Mouse (Mus musculus): ENCODE measurements around the gene Brd3os. TPM values are rescaled to one million over a fixed set of nuclear protein-coding genes. Genes with fewer than 3 reads are reported as not detected.

The Brd3os gene
- polyA plus RNA-seq, 1 experiment from 2014 or later = 14.4 TPM

DNA sequence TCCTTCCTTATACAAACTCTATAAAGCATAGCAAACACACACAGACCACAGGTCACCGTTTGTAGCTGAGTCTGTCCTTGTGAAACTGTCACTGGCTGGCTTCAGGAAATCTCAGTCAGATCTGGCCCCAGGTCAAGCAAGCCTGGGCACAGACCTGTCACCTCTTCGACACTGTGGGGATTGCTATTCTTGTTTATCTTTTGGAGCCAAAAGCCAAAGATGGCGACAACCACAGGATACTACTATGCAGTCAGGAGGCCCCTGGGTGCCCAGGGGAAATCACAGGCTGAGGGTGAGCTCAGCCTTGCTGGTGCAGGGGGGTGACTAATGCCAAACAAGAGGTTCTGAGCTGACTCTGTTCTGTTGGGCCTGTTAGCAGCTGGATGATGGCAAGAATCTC lies 25.7 kb upstream of the Brd3os start:
- no peak for DNase-seq (ENCODE audit: low spot score)
- Histone ChIP-seq H3K4me2 (ENCODE audit: low read depth, low read length, severe bottlenecking) (no peak overlapping the region), H3K9ac (ENCODE audit: low read length) (no peak overlapping the region), H3K9me3 (ENCODE audit: control insufficient read depth, low read length) (no peaks in the 10 kb centered on the region), H3K4me1 (replicated peaks; ENCODE audit: control insufficient read depth, insufficient read depth, low read length) (peaks cover 44% of the 10 kb centered on the region), H3K27me3 (ENCODE audit: control insufficient read depth, insufficient read depth, low read length) (no peaks in the 10 kb centered on the region), H3K4me3 (ENCODE audit: low read depth, low read length) (no peak overlapping the region), H3K27ac (ENCODE audit: low read depth, low read length) (no peak overlapping the region), H3K36me3 (ENCODE audit: control insufficient read depth, insufficient read depth, low read length) (no peaks in the 10 kb centered on the region)
- ATAC-seq (replicated peaks; ENCODE audit: low FRiP score) = no peak
- WGBS = 65% methylated on average over 3 of the region's 3 CpGs

DNA sequence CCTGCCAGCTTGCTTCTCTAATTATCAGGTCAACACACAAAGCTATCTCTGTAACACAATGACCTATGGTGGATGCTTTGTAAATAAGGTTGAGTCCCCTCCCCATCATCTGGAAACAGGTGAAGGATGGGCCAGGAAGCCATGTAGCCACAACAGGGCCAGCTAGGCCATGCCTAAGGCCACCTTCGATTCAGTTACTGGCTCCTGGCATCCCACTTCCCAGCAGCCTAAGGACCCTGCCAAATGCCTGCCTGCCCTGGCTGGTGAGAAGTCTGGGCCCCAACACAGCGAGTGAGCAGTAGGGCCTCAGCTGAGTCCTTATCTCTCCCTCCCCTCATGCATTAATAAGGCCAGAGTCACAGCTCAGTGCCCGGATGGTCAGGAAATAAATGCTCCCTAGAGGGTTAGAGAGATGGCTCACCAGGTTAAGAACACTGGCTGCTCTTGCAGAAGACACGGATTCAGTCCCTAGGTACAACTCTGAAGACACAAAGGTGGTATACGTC lies 24.4 kb upstream of the Brd3os start:
- no peak overlapping the region; the same call in 1 of the 2 replicates for H3K9ac ChIP-seq (ENCODE audit: low read length)
- WGBS = 78% methylated on average over 5 of the region's 5 CpGs
- H3K36me3 ChIP-seq (ENCODE audit: control insufficient read depth, insufficient read depth, low read length) = no peaks in the 10 kb centered on the region
- no peak overlapping the region for H3K27ac ChIP-seq (ENCODE audit: low read depth, low read length)
- peaks cover 36% of the 10 kb centered on the region for H3K4me1 ChIP-seq (replicated peaks; ENCODE audit: control insufficient read depth, insufficient read depth, low read length)
- no peaks in the 10 kb centered on the region for H3K27me3 ChIP-seq (ENCODE audit: control insufficient read depth, insufficient read depth, low read length)
- ATAC-seq (replicated peaks; ENCODE audit: low FRiP score) (no peak), DNase-seq (ENCODE audit: low spot score) (no peak)
- H3K4me2 ChIP-seq (ENCODE audit: low read depth, low read length, severe bottlenecking) = no peak overlapping the region
- no peak overlapping the region for H3K4me3 ChIP-seq (ENCODE audit: low read depth, low read length)
- no peaks in the 10 kb centered on the region for H3K9me3 ChIP-seq (ENCODE audit: control insufficient read depth, low read length)

DNA sequence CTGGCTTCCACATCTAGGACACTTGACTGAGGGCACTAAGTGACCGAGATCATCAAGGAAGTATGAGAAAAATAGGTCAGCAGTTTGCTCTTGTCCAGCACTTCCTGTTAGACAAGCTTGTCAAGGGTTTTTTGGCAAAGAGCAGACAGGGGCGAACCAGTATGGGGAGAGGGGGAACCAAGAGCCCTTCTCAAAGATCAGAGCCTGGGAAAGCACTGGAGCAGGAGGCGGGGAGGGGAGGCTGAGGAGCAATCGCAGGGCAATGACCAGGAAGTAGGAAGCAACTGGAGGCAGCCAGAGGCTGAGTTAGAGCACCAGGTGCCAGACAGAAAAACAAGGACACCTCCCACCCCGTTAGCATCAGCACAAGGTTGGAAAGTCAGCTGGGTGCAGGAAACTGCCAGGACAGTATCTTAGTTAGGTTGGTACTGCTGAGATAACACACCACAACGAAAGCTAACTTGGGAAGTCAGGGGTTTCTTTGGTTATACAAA lies 23.5 kb upstream of the Brd3os start:
- WGBS = 67% methylated on average over 6 of the region's 6 CpGs
- no peak for ATAC-seq (replicated peaks; ENCODE audit: low FRiP score)
- no peak for DNase-seq (ENCODE audit: low spot score)
- H3K36me3 ChIP-seq (ENCODE audit: control insufficient read depth, insufficient read depth, low read length) = no peaks in the 10 kb centered on the region
- H3K27ac ChIP-seq (ENCODE audit: low read depth, low read length) = no peak overlapping the region
- no peaks in the 10 kb centered on the region for H3K9me3 ChIP-seq (ENCODE audit: control insufficient read depth, low read length)
- no peak overlapping the region for H3K4me2 ChIP-seq (ENCODE audit: low read depth, low read length, severe bottlenecking)
- no peak overlapping the region for H3K9ac ChIP-seq (ENCODE audit: low read length)
- H3K4me3 ChIP-seq (ENCODE audit: low read depth, low read length) = no peak overlapping the region
- H3K27me3 ChIP-seq (ENCODE audit: control insufficient read depth, insufficient read depth, low read length) = no peaks in the 10 kb centered on the region
- peaks cover 34% of the 10 kb centered on the region for H3K4me1 ChIP-seq (replicated peaks; ENCODE audit: control insufficient read depth, insufficient read depth, low read length)

DNA sequence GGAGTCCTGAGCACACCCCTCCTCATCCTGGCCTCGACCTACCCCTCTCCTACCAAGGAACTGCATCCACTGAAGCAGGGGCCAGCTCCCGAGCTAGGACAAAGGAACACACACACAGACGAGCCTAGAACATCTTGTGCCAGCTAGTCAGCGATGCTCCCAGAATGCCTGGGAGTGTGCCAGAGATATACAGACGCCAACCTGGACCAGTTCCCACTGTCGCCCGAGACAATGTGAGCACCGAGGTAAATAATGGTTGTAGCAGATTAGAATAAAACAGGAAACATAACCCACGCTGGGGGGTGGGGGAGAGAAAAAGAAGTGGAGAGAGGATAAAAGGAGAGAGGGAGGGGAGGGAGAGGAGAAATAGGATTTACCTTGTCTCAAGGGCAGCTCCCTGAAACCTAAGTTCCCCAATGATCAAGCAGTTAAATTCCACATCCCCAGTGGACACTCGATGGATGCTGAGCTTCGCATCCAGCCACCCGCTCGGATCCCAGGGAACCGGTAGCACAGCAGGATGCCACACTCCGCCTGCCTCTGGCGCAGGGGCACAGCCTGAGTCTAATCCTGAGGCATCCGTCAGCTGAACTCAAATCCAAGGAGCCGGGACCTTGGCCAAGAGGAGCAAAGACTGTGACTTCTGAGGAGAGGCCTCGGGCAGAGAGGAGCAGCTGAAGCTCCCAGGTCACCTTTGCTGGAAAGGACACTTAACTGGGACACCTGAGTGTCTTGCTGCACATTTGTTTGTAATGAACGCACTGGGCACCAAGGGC lies 20.6 kb upstream of the Brd3os start:
- 77% methylated on average over 20 of the region's 20 CpGs for WGBS
- Histone ChIP-seq H3K27ac (ENCODE audit: low read depth, low read length) (no peak overlapping the region), H3K9me3 (ENCODE audit: control insufficient read depth, low read length) (no peaks in the 10 kb centered on the region), H3K9ac (ENCODE audit: low read length) (no peak overlapping the region), H3K4me3 (ENCODE audit: low read depth, low read length) (no peak overlapping the region), H3K27me3 (ENCODE audit: control insufficient read depth, insufficient read depth, low read length) (no peaks in the 10 kb centered on the region), H3K36me3 (ENCODE audit: control insufficient read depth, insufficient read depth, low read length) (no peaks in the 10 kb centered on the region), H3K4me2 (ENCODE audit: low read depth, low read length, severe bottlenecking) (no peak overlapping the region), H3K4me1 (replicated peaks; ENCODE audit: control insufficient read depth, insufficient read depth, low read length) (peaks cover 13% of the 10 kb centered on the region; the same call in 1 of the 2 replicates)
- DNase-seq (ENCODE audit: low spot score) (no peak), ATAC-seq (replicated peaks; ENCODE audit: low FRiP score) (no peak)

DNA sequence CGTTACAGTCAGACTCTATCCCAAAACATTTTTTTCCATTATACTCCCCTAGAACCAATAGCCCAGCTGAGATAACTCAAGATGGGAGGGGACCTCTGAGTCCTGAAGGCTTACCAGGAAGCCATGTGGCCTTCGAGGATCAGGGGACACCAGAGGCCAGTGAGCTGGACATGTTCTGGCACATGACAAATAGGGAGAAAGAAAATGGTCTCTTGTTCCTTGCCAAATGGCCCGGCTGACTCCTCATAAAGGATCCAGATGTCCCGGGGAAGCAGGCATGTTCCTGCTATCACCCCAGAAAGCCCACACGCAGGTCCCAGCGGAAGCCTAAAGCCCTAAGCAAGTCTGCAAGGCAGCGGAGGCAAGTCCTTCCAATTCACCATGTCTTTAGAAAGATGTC lies 18.5 kb upstream of the Brd3os start:
- 0 out of 2 replicates have a peak overlapping the region, but pooled peaks have one; percentile 4 for H3K9ac ChIP-seq (ENCODE audit: low read length)
- peak; percentile 48 for DNase-seq (ENCODE audit: low spot score)
- no peaks in the 10 kb centered on the region for H3K9me3 ChIP-seq (ENCODE audit: control insufficient read depth, low read length)

DNA sequence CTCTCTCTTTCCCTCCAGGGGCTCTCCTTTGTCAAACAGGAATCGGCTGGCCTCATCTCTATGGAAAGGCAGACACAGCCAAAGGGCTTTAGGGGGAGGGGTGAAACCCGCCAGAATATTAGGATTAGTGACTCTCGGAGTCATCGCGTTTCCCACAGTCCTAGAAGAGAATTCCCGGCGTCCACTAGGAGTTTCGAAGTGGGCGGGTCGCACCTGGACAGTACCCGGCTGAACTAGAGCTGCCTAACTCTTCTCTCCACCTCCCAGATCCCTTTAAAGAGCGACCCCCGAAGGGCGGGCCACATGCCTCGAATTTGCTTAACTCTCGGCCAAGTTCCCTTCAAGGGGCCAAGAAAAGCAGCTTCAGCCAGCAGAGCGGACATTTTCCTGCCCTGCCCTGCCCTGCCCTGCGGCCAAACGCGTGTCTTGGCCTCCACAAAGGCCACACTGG lies 16.9 kb upstream of the Brd3os start:
- Histone ChIP-seq H3K36me3 (ENCODE audit: control insufficient read depth, insufficient read depth, low read length) (no peaks in the 10 kb centered on the region), H3K4me2 (ENCODE audit: low read depth, low read length, severe bottlenecking) (peak overlapping the region; percentile 99), H3K9ac (ENCODE audit: low read length) (peak overlapping the region; percentile 95), H3K9me3 (ENCODE audit: control insufficient read depth, low read length) (no peaks in the 10 kb centered on the region), H3K4me3 (ENCODE audit: low read depth, low read length) (peak overlapping the region; percentile 70), H3K27ac (ENCODE audit: low read depth, low read length) (no peak overlapping the region), H3K27me3 (ENCODE audit: control insufficient read depth, insufficient read depth, low read length) (no peaks in the 10 kb centered on the region), H3K4me1 (replicated peaks; ENCODE audit: control insufficient read depth, insufficient read depth, low read length) (peaks cover 15% of the 10 kb centered on the region)
- WGBS = under 1% methylated on average over 20 of the region's 20 CpGs
- ATAC-seq (replicated peaks; ENCODE audit: low FRiP score) (no peak), DNase-seq (ENCODE audit: low spot score) (peak; percentile 70)

More for the DNA sequence above, 18.5 kb upstream of the Brd3os start:
- no peak overlapping the region for H3K4me2 ChIP-seq (ENCODE audit: low read depth, low read length, severe bottlenecking)
- H3K36me3 ChIP-seq (ENCODE audit: control insufficient read depth, insufficient read depth, low read length) = no peaks in the 10 kb centered on the region
- no peak overlapping the region for H3K4me3 ChIP-seq (ENCODE audit: low read depth, low read length)
- 88% methylated on average over 7 of the region's 7 CpGs for WGBS
- H3K27ac ChIP-seq (ENCODE audit: low read depth, low read length) = no peak overlapping the region
- ATAC-seq (replicated peaks; ENCODE audit: low FRiP score) = no peak
- no peaks in the 10 kb centered on the region for H3K27me3 ChIP-seq (ENCODE audit: control insufficient read depth, insufficient read depth, low read length)
- peaks cover 18% of the 10 kb centered on the region for H3K4me1 ChIP-seq (replicated peaks; ENCODE audit: control insufficient read depth, insufficient read depth, low read length)

DNA sequence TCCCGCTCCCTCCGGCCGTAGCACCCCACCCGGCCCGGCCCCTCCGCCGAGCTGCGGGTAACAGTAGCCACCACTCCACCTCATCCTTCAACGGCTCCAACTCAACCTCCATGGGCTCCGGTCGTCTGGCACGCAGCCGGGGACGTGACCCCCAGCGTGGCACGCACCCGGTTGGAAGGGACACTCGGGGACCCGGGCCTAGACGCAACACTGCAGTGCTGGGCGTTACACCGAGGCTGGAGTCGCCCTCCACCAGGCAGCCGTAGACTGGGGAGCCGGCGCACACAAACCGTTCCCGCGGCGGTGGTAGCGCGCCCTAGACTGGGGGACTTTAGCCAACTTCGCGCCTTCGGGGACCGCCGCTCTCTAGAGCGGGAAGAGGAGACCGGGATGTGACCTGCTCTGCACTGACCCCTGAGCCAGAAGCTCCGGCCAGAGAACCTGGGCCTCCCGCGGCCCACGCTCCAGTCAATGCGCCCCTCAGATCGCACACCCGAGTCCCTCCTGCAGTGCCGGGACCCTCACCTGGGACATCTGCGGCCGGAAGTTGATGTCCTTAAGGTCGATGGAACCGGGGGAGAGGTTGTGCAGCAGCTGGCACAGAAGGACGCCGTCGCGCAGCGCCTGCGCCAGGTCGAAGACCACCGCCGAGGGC lies 16.2 kb upstream of the Brd3os start:
- peak overlapping the region; percentile 99 for H3K4me2 ChIP-seq (ENCODE audit: low read depth, low read length, severe bottlenecking)
- WGBS = under 1% methylated on average over 52 of the region's 60 CpGs

DNA sequence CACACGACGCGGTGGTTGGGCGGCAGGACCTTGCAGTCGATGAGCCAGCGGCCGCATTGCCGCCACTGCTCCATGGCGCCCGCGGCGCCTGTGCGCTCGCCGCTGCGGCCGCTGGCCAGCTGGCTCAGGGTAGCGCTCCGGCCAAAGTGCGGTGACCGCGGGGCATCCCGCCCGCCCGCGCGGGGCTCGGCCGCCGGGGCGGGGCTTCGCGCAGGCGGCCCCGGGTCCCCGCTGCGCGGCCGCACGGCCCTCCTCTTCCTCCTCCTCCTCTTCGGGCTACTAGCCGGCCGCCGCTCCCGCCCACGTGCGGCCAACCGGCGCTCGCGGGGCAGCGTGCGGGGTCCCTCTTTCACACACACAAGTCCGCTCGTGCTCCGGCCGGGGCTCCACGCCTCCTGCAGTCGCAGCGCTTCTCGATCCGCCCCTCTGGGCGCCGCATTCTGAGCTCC lies 15.7 kb upstream of the Brd3os start:
- ATAC-seq (replicated peaks; ENCODE audit: low FRiP score) (peak; percentile 61), DNase-seq (ENCODE audit: low spot score) (no peak)
- Histone ChIP-seq H3K4me2 (ENCODE audit: low read depth, low read length, severe bottlenecking) (peak overlapping the region; percentile 99), H3K4me1 (replicated peaks; ENCODE audit: control insufficient read depth, insufficient read depth, low read length) (peaks cover 15% of the 10 kb centered on the region), H3K27ac (ENCODE audit: low read depth, low read length) (peak overlapping the region; percentile 88), H3K9me3 (ENCODE audit: control insufficient read depth, low read length) (no peaks in the 10 kb centered on the region), H3K27me3 (ENCODE audit: control insufficient read depth, insufficient read depth, low read length) (no peaks in the 10 kb centered on the region), H3K9ac (ENCODE audit: low read length) (peak overlapping the region; percentile 95), H3K36me3 (ENCODE audit: control insufficient read depth, insufficient read depth, low read length) (no peaks in the 10 kb centered on the region), H3K4me3 (ENCODE audit: low read depth, low read length) (peak overlapping the region; percentile 70)
- under 1% methylated on average over 49 of the region's 64 CpGs for WGBS

More for the DNA sequence above, 16.2 kb upstream of the Brd3os start:
- peak overlapping the region; percentile 70 for H3K4me3 ChIP-seq (ENCODE audit: low read depth, low read length)
- H3K9ac ChIP-seq (ENCODE audit: low read length) = peak overlapping the region; percentile 95
- no peaks in the 10 kb centered on the region for H3K27me3 ChIP-seq (ENCODE audit: control insufficient read depth, insufficient read depth, low read length)
- H3K36me3 ChIP-seq (ENCODE audit: control insufficient read depth, insufficient read depth, low read length) = no peaks in the 10 kb centered on the region
- peak; percentile 21; the same call in 1 of the 2 replicates for ATAC-seq (replicated peaks; ENCODE audit: low FRiP score)
- H3K4me1 ChIP-seq (replicated peaks; ENCODE audit: control insufficient read depth, insufficient read depth, low read length) = peaks cover 15% of the 10 kb centered on the region
- H3K27ac ChIP-seq (ENCODE audit: low read depth, low read length) = peak overlapping the region; percentile 88
- H3K9me3 ChIP-seq (ENCODE audit: control insufficient read depth, low read length) = no peaks in the 10 kb centered on the region
- DNase-seq (ENCODE audit: low spot score) = peak; percentile 73

Data from forebrain, embryonic 11.5 days (tissue).